Mouse (Mus musculus) brown adipose tissue, adult 24 weeks (tissue): ENCODE measurements around the gene Iars. TPM values are rescaled to one million over a fixed set of nuclear protein-coding genes. Genes with fewer than 3 reads are reported as not detected.

Experiments used
- H3K27ac ChIP-seq: fragments of 200-500 bp; replicated peaks from 2 replicates; pipeline ENCODE4 v1.5.1; 2012; ENCODE audit warnings: low read depth, mild to moderate bottlenecking, low read length
- H3K4me1 ChIP-seq: fragments of 200-500 bp; 2 replicates; pipeline ENCODE4 v1.6.1; 2012; ENCODE audit warnings: low read length, mixed read lengths; ENCODE audit not compliant: control insufficient read depth, insufficient read depth, insufficient read length
- H3K4me3 ChIP-seq: fragments of 200-500 bp; 2 replicates; pipeline ENCODE4 v1.5.1; 2012; ENCODE audit warnings: low read depth, mild to moderate bottlenecking, low read length, moderate library complexity; ENCODE audit not compliant: insufficient read depth
- polyA plus RNA-seq: library from polyadenylated mRNA; stranded (reverse); fragments of >200 nt; gene quantifications from 2 replicates; pipeline ENCODE4 v1.2.4, GENCODE M21; 2012; ENCODE audit not compliant: missing spikeins, insufficient read depth, insufficient read length

Iars gene
- polyA plus RNA-seq, 1 experiment: 15.5 TPM

GRCm38 (mm10) chr13:49691056-49691455 is 9.2 kb downstream of the Iars start:
- Histone ChIP-seq H3K4me1 (no peaks in the 10 kb centered on the region), H3K4me3 (no peak overlapping the region), H3K27ac (no peak overlapping the region)

- Histone ChIP-seq H3K27ac (no peak overlapping the region), H3K4me1 (no peaks in the 10 kb centered on the region), H3K4me3 (no peak overlapping the region)
These were observed 21.4 kb downstream of the Iars start for GRCm38 (mm10) chr13:49703216-49703779.

- H3K4me3 ChIP-seq: no peak overlapping the region
- H3K27ac ChIP-seq: no peak overlapping the region
- H3K4me1 ChIP-seq: no peaks in the 10 kb centered on the region
These were observed 24.3 kb downstream of the Iars start for GRCm38 (mm10) chr13:49706032-49706690.

- H3K27ac ChIP-seq: no peak overlapping the region
- no peaks in the 10 kb centered on the region for H3K4me1 ChIP-seq
- no peak overlapping the region for H3K4me3 ChIP-seq
These were observed 26.4 kb downstream of the Iars start for GRCm38 (mm10) chr13:49708311-49708710.

GRCm38 (mm10) chr13:49712047-49712721 is 30.3 kb downstream of the Iars start:
- Histone ChIP-seq H3K27ac (no peak overlapping the region), H3K4me3 (no peak overlapping the region), H3K4me1 (no peaks in the 10 kb centered on the region)

GRCm38 (mm10) chr13:49719310-49719709 is 37.4 kb downstream of the Iars start:
- Histone ChIP-seq H3K27ac (no peak overlapping the region), H3K4me1 (no peaks in the 10 kb centered on the region), H3K4me3 (no peak overlapping the region)

- Histone ChIP-seq H3K27ac (no peak overlapping the region), H3K4me1 (no peaks in the 10 kb centered on the region), H3K4me3 (no peak overlapping the region)
These were observed 54.5 kb downstream of the Iars start for GRCm38 (mm10) chr13:49736430-49736829.

GRCm38 (mm10) chr13:49738011-49738410 is 56.1 kb downstream of the Iars start:
- Histone ChIP-seq H3K27ac (no peak overlapping the region), H3K4me1 (no peaks in the 10 kb centered on the region), H3K4me3 (no peak overlapping the region)

- H3K4me3 ChIP-seq: no peak overlapping the region
- H3K27ac ChIP-seq: no peak overlapping the region
- no peaks in the 10 kb centered on the region for H3K4me1 ChIP-seq
These were observed 59.6 kb downstream of the Iars start for GRCm38 (mm10) chr13:49741285-49742040.

GRCm38 (mm10) chr13:49756591-49756990 is 74.7 kb downstream of the Iars start:
- H3K4me1 ChIP-seq: no peaks in the 10 kb centered on the region
- H3K4me3 ChIP-seq: no peak overlapping the region
- no peak overlapping the region for H3K27ac ChIP-seq

GRCm38 (mm10) chr13:49757966-49758365 is 76.1 kb downstream of the Iars start:
- Histone ChIP-seq H3K4me3 (no peak overlapping the region), H3K27ac (no peak overlapping the region), H3K4me1 (no peaks in the 10 kb centered on the region)

GRCm38 (mm10) chr13:49760675-49761074 is 78.8 kb downstream of the Iars start:
- Histone ChIP-seq H3K4me1 (no peaks in the 10 kb centered on the region), H3K4me3 (no peak overlapping the region)

GRCm38 (mm10) chr13:49762208-49762607 is 80.3 kb downstream of the Iars start:
- H3K4me1 ChIP-seq: no peaks in the 10 kb centered on the region
- H3K4me3 ChIP-seq: no peak overlapping the region
- no peak overlapping the region for H3K27ac ChIP-seq

More at GRCm38 (mm10) chr13:49760675-49761074, 78.8 kb downstream of the Iars start:
- H3K27ac ChIP-seq: no peak overlapping the region

- H3K4me3 ChIP-seq: no peak overlapping the region
- no peak overlapping the region for H3K27ac ChIP-seq
- H3K4me1 ChIP-seq: no peaks in the 10 kb centered on the region
These were observed 83.4 kb downstream of the Iars start for GRCm38 (mm10) chr13:49765306-49765705.

GRCm38 (mm10) chr13:49766269-49766668 is 84.4 kb downstream of the Iars start:
- H3K4me3 ChIP-seq: no peak overlapping the region
- no peaks in the 10 kb centered on the region for H3K4me1 ChIP-seq
- H3K27ac ChIP-seq: no peak overlapping the region
